Mouse (Mus musculus): ENCODE measurements at regions not wholly inside any gene's neighbourhood (a gene's known extent, or its start where the extent isn't known, plus 50 kb on each side); places are given as distances from the start of the nearest gene placed in this dataset.

DNA sequence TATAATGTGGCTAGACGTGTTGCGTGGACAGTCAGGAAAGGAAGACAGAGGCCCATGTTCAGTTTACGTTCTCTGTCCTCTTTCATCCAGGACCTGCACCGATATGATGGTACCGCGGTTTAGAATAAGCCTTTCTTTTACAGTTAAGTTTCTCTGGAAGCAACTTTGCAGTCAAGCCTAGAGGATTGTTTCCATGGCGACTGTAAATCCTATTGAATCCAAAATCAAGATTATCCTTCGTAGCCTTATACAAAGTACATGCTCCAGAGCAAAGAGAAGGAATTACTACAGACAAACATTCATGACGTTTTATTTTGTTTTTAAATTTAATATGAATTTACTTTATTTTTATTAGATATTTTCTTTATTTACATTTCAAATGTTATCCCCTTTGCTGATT, 798.6 kb downstream of the Robo2 start:
- no peak for TF ChIP-seq TBP (IDR thresholded peaks at IDR 0.05; ENCODE audit: low read depth, low read length)
- no peak for TF ChIP-seq POLR2AphosphoS5 (IDR thresholded peaks at IDR 0.05; ENCODE audit: borderline replicate concordance, low read depth, low read length)
- no peak for TF ChIP-seq MXI1 (IDR thresholded peaks at IDR 0.05; ENCODE audit: low read depth, low read length)
- TF ChIP-seq CTCF (IDR thresholded peaks at IDR 0.05 in 2 of 3, conservative IDR thresholded peaks at IDR 0.05 in 1 of 3; ENCODE audit: control insufficient read depth in 1 of 3, insufficient read depth in 1 of 3, low read depth in 2 of 3, low read length in 3 of 3, poor library complexity in 1 of 3, severe bottlenecking in 1 of 3): no peak
- TF ChIP-seq E2F4 (IDR thresholded peaks at IDR 0.05; ENCODE audit: borderline replicate concordance, low read depth, low read length): no peak
- no peak for TF ChIP-seq GABPA (IDR thresholded peaks at IDR 0.05; ENCODE audit: low read depth, low read length)
- no peak for TF ChIP-seq EP300 (IDR thresholded peaks at IDR 0.05; ENCODE audit: low read depth in 1 of 2, low read length in 2 of 2)
- TF ChIP-seq MAFK (IDR thresholded peaks at IDR 0.05; ENCODE audit: borderline replicate concordance, low read depth, low read length): no peak
- no peak for TF ChIP-seq TCF12 (IDR thresholded peaks at IDR 0.05; ENCODE audit: low read depth, low read length)
- no peak for TF ChIP-seq POLR2A (IDR thresholded peaks at IDR 0.05; ENCODE audit: control insufficient read depth in 1 of 2, insufficient read depth in 1 of 2, low read depth in 1 of 2, low read length in 2 of 2, poor library complexity in 1 of 2)
- TF ChIP-seq RCOR1 (IDR thresholded peaks at IDR 0.05; ENCODE audit: low read depth, low read length): no peak

Measured in MEL (cell line).